Mouse (Mus musculus): Measurements from ENCODE around the gene Lrrc51.

DNA sequence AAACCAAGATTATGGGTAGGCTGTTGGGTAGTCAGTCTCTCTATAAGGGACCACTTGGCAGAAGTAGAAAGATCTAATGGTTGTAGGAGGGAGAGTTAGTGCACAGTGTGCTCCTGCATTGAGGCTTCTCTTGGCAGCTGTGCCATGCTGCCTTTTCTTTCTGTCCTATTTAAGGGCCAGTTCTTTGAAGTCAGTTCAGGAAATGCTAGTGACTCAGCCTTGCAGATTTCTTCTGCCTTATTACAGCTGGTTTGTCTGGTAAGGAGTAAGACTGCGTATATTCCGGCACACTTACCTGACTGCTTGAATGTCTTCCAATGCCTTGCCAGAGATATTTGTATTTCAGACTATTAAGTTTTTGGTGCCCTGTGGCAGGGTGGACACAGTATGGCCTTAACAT, 20.5 kb upstream of the Lrrc51 start:
- TF ChIP-seq POLR2A (IDR thresholded peaks at IDR 0.05; ENCODE audit: insufficient read length, low read depth) (no peak), USF1 (IDR thresholded peaks at IDR 0.05; ENCODE audit: low read depth) (no peak)

All from myocyte (in vitro differentiated cells).